Mouse (Mus musculus) midbrain, postnatal 0 days (tissue): ENCODE results near the gene Arrb2. TPM values are rescaled to one million over a fixed set of nuclear protein-coding genes. Genes with fewer than 3 reads are reported as not detected.
A peak's percentile ranks its signal among the peaks of the same experiment; 100 is the strongest.

ENCODE experiments used
- ATAC-seq: fragments of 200-750 bp; cut with Nextera tagmentation; 2 replicates; pipeline ENCODE4 v1.8.0; 2017; ENCODE audit warnings: moderate number of reproducible peaks, mild to moderate bottlenecking, moderate TSS enrichment, moderate library complexity; ENCODE audit not compliant: low FRiP score
- DNase-seq: peaks from one replicate; pipeline ENCODE4 v3.0.0-alpha.2; 2015; ENCODE audit warnings: low spot score
- H3K27ac ChIP-seq: fragments of 300-500 bp; sonication (generic); 2 replicates; pipeline ENCODE4 v1.5.1; 2014; ENCODE audit warnings: low read depth, mild to moderate bottlenecking, low read length, mixed read lengths
- H3K27me3 ChIP-seq: fragments of 300-500 bp; sonication (generic); 2 replicates; pipeline ENCODE4 v1.6.1; 2014; ENCODE audit warnings: low read length, control low read depth, mixed read lengths; ENCODE audit not compliant: insufficient read depth
- H3K36me3 ChIP-seq: fragments of 300-500 bp; sonication (generic); 2 replicates; pipeline ENCODE4 v1.6.1; 2014; ENCODE audit warnings: low read length, control low read depth, mixed read lengths; ENCODE audit not compliant: insufficient read depth
- H3K4me1 ChIP-seq: fragments of 300-500 bp; sonication (generic); 2 replicates; pipeline ENCODE4 v1.6.1; 2014; ENCODE audit warnings: mild to moderate bottlenecking, control low read depth, antibody characterized with exemption, low read length, mixed read lengths; ENCODE audit not compliant: insufficient read depth
- H3K4me2 ChIP-seq: fragments of 300-500 bp; sonication (generic); 2 replicates; pipeline ENCODE4 v1.6.1; 2014; ENCODE audit warnings: low read depth, mild to moderate bottlenecking, low read length, mixed read lengths; ENCODE audit not compliant: poor library complexity, severe bottlenecking
- H3K4me3 ChIP-seq: fragments of 300-500 bp; sonication (generic); 2 replicates; pipeline ENCODE4 v1.5.1; 2014; ENCODE audit warnings: low read depth, mild to moderate bottlenecking, low read length, moderate library complexity
- H3K9ac ChIP-seq: fragments of 300-500 bp; sonication (generic); replicated peaks from 2 replicates; pipeline ENCODE4 v1.6.1; 2014; ENCODE audit warnings: mild to moderate bottlenecking, low read length, moderate library complexity, mixed read lengths; ENCODE audit not compliant: poor library complexity, severe bottlenecking
- H3K9me3 ChIP-seq: fragments of 300-500 bp; sonication (generic); 2 replicates; pipeline ENCODE4 v1.6.1; 2016; ENCODE audit warnings: low read length, control low read depth
- CTCF ChIP-seq: IDR thresholded peaks from 2 replicates; pipeline ENCODE4 v1.5.1; 2016; ENCODE audit warnings: antibody characterized with exemption, mild to moderate bottlenecking
- WGBS: fragments of 180-500 bp; shearing (Covaris S2); extraction: QIAGEN DNeasy Blood & Tissue Kit; methylation state at CpG from one replicate; pipeline ENCODE4 v1.1.7; 2014; 5-methylcytosine and 5-hydroxymethylcytosine counted together
- polyA plus RNA-seq: library from polyadenylated mRNA; unstranded; fragments of >200 nt; fragmentation: Nextera tagmentation; extraction: Ambion mirVana; gene quantifications from 2 replicates; pipeline ENCODE4 v1.2.1, GENCODE M21; 2015
- total RNA-seq: library from RNA; depleted of rRNA; stranded (reverse); fragments of >200 nt; gene quantifications from 2 replicates; pipeline ENCODE4 v1.2.3, GENCODE M21; 2014

Arrb2 gene
- total and polyA plus RNA-seq, 2 experiments from 2014 or later, result 55.0 to 119 TPM

DNA sequence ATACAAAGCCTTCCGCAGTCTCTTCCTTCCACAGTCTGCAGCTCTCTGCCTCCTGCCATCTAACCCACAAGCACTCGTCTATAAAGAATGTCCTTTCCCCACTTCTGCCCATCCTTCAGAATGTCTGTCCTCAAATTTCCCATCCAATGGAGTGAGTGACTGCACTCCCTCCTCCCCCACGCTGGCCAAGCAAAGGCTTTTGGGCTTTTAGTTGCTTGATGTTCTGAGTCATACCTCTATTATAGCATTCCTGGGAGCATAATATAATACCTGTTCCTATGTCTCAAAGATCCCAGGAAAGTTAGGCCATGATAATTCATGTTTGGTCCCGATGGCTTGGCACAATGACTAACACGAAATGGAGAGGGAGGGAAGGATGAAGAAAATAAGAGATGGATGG, 861 bp upstream of the Arrb2 start:
- Histone ChIP-seq H3K4me3 (peak overlapping the region; percentile 70; the same call in 1 of the 2 replicates), H3K9ac (no peak overlapping the region), H3K4me2 (peak overlapping the region; percentile 78), H3K4me1 (peaks cover 8% of the 10 kb centered on the region), H3K9me3 (no peaks in the 10 kb centered on the region), H3K36me3 (peaks cover 7% of the 10 kb centered on the region), H3K27ac (peak overlapping the region; percentile 79), H3K27me3 (no peaks in the 10 kb centered on the region)
- no peak for TF ChIP-seq CTCF
- WGBS, result 20% methylated on average over 5 of the region's 5 CpGs
- DNase-seq, result no peak
- no peak for ATAC-seq

DNA sequence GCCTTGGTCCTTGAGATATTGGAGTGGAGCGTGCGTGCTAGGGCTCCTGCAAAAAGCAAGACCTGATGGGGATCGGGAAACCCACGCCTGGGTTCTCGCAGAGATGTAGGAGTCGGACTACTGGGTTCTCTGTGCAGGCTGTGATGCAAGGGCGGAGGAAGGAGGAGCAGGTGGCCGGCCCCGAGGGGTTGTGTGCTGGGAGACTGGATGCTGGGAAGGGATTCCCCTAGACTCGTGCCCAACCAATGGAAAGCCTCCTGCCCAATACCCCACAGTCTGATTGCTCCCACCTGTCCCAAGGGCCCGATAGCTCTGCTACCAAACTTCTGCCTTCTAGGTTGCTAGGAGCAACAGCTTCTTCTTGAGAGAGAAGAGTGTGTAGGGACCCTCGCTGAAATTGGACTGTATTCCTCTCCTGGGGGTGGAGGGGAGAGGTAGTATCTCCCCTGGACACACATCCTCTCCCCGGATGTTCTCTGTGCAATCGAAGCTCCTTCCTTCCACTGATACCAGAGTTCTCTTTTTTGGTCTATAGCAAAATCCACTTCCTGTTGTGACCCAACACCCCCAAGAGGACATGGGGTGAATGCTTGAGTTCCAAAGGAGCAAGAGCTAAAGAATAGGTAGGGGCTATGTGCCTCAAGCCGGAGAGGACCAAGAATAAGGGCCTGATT, 597 bp downstream of the Arrb2 start:
- WGBS, result 4% methylated on average over 15 of the region's 15 CpGs
- ATAC-seq (peak; percentile 15), DNase-seq (peak; percentile 52)

DNA sequence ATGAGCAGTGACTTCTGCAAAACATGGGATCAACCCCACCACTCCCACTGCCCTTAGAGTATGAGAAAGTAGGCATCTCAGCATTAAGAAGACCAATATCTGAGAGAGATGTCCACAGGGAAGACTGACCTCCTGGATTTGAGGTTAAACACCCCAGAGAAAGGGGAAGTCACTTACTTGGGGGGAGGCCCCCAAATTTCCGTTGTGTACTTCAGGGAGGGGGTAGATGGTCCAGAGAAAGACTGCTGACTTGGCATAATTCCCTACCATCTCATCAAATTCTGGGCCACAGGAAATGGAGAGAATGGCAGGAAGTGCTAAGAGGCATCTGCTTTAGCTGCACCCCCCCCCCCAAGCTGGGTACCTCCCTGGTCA, 1.1 kb downstream of the Arrb2 start:
- no peak for ATAC-seq
- no peaks in the 10 kb centered on the region for H3K9me3 ChIP-seq
- 75% methylated on average over 1 of the region's 1 CpGs for WGBS
- no peak overlapping the region for H3K27ac ChIP-seq
- peaks cover 8% of the 10 kb centered on the region for H3K4me1 ChIP-seq
- peak overlapping the region; percentile 70 for H3K4me3 ChIP-seq
- H3K4me2 ChIP-seq, result peak overlapping the region; percentile 78
- H3K27me3 ChIP-seq, result no peaks in the 10 kb centered on the region
- H3K36me3 ChIP-seq, result peaks cover 26% of the 10 kb centered on the region
- no peak for DNase-seq
- H3K9ac ChIP-seq, result peak overlapping the region; percentile 76
- TF ChIP-seq CTCF, result no peak

More for the DNA sequence above, 597 bp downstream of the Arrb2 start:
- H3K4me2 ChIP-seq, result peak overlapping the region; percentile 78
- H3K36me3 ChIP-seq, result peaks cover 21% of the 10 kb centered on the region
- no peaks in the 10 kb centered on the region for H3K27me3 ChIP-seq
- peak overlapping the region; percentile 76 for H3K9ac ChIP-seq
- H3K9me3 ChIP-seq, result no peaks in the 10 kb centered on the region
- H3K4me1 ChIP-seq, result peaks cover 8% of the 10 kb centered on the region
- no peak for TF ChIP-seq CTCF
- peak overlapping the region; percentile 70 for H3K4me3 ChIP-seq
- H3K27ac ChIP-seq, result peak overlapping the region; percentile 78

DNA sequence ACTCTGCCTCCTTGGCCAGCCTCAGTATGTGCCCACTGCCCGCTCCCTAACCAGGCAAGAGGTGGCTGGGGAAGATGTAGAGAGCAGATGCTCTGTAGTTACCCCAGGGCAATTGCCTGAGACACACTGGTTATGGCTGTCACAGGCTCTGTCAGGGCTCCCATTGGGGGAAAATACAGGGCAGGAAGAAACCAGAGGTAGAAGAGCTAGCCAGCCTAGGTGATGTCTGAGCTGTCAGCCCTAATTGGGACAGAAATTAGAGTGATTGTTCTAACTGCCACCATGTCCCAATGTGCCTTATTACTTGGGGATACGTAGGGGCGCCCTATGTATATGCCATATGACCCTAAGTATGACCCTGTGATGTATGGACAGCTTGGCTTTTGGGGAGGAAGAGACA, 1.5 kb downstream of the Arrb2 start:
- H3K9me3 ChIP-seq, result no peaks in the 10 kb centered on the region
- no peak for TF ChIP-seq CTCF
- WGBS, result 89% methylated on average over 3 of the region's 3 CpGs
- H3K9ac ChIP-seq, result peak overlapping the region; percentile 76
- peak overlapping the region; percentile 70 for H3K4me3 ChIP-seq
- ATAC-seq, result no peak
- H3K4me1 ChIP-seq, result peaks cover 8% of the 10 kb centered on the region
- H3K27me3 ChIP-seq, result no peaks in the 10 kb centered on the region
- peak overlapping the region; percentile 78 for H3K4me2 ChIP-seq
- DNase-seq, result no peak
- H3K36me3 ChIP-seq, result peaks cover 30% of the 10 kb centered on the region
- no peak overlapping the region for H3K27ac ChIP-seq

DNA sequence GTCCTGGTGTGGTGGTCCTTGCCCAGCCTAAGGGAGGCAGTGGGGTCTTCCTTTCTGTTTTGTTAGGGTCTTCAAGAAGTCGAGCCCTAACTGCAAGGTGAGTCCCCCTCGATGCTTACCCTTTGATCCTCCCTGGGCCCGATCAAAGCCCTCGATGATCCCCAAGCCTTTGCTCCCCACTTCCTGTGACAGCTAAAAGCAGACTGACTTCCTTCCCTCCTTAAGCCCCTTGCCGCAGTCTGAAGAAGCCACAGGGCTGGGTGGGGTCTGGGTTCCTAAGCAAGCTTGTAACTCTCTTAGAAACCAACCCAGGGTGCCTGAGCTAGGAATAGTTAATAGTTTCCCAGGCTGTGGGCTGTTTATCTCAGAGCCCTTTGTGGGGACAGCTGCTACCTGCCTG, 3.0 kb downstream of the Arrb2 start:
- H3K9ac ChIP-seq, result no peak overlapping the region

DNA sequence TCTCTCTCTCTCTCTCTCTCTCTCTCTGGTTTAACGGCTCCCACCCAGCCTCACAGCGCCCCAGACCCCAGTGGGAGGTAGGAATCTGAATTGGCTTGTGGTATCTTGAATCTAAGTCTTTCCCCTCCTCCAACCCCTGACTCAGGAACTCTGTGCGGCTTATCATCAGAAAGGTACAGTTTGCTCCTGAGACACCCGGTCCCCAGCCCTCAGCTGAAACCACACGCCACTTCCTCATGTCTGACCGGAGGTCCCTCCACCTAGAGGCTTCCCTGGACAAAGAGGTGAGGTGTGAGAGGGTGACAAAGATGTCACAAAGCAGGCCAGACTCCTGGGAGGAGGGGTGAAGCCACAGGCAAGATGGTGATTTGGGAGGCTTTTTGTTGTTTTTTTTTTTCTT, 5.0 kb downstream of the Arrb2 start:
- 91% methylated on average over 6 of the region's 6 CpGs for whole genome bisulfite sequencing

More for the DNA sequence above, 3.0 kb downstream of the Arrb2 start:
- ATAC-seq (no peak), DNase-seq (no peak)
- TF ChIP-seq CTCF, result no peak
- no peak overlapping the region for H3K4me3 ChIP-seq
- WGBS, result 83% methylated on average over 5 of the region's 5 CpGs
- no peak overlapping the region for H3K4me2 ChIP-seq
- H3K9me3 ChIP-seq, result no peaks in the 10 kb centered on the region
- H3K36me3 ChIP-seq, result peaks cover 45% of the 10 kb centered on the region
- peaks cover 8% of the 10 kb centered on the region for H3K4me1 ChIP-seq
- H3K27me3 ChIP-seq, result no peaks in the 10 kb centered on the region
- no peak overlapping the region for H3K27ac ChIP-seq

More for the DNA sequence above, 5.0 kb downstream of the Arrb2 start:
- no peak for ATAC-seq
- H3K4me3 ChIP-seq, result no peak overlapping the region
- no peak for DNase-seq
- no peak for TF ChIP-seq CTCF
- no peak overlapping the region for H3K9ac ChIP-seq
- peaks cover 52% of the 10 kb centered on the region for H3K36me3 ChIP-seq
- no peaks in the 10 kb centered on the region for H3K27me3 ChIP-seq
- H3K4me2 ChIP-seq, result no peak overlapping the region
- peaks cover 8% of the 10 kb centered on the region for H3K4me1 ChIP-seq
- H3K27ac ChIP-seq, result no peak overlapping the region
- no peaks in the 10 kb centered on the region for H3K9me3 ChIP-seq
